Mouse (Mus musculus) olfactory bulb, adult 2 months (tissue): ENCODE results near the gene Letm1. TPM values are rescaled to one million over a fixed set of nuclear protein-coding genes. Genes with fewer than 3 reads are reported as not detected.

Experiments used
- H3K27ac ChIP-seq: fragments of 200-500 bp; 2 replicates; pipeline ENCODE4 v1.5.1; 2012; ENCODE audit warnings: low read depth, low read length; ENCODE audit not compliant: insufficient read depth
- H3K4me1 ChIP-seq: fragments of 200-500 bp; 2 replicates; pipeline ENCODE4 v1.6.1; 2012; ENCODE audit warnings: low read length; ENCODE audit not compliant: control insufficient read depth, insufficient read depth
- H3K4me3 ChIP-seq: fragments of 200-500 bp; 2 replicates; pipeline ENCODE4 v1.5.1; 2012; ENCODE audit warnings: mild to moderate bottlenecking, low read depth, low read length, moderate library complexity; ENCODE audit not compliant: insufficient read depth
- CTCF ChIP-seq: fragments of 200-500 bp; IDR thresholded peaks from 2 replicates; pipeline ENCODE4 v1.5.1; 2012; ENCODE audit warnings: low read depth, mild to moderate bottlenecking, low read length, moderate library complexity; ENCODE audit not compliant: insufficient read depth
- POLR2A ChIP-seq: fragments of 200-500 bp; IDR thresholded peaks from 2 replicates; pipeline ENCODE4 v1.6.1; 2012; ENCODE audit warnings: mild to moderate bottlenecking, low read depth, low read length, moderate library complexity; ENCODE audit not compliant: insufficient read depth
- WGBS: fragments of 180-500 bp; shearing (Covaris S2); methylation state at CpG from one replicate; pipeline ENCODE4 v1.1.7; 2018; 5-methylcytosine and 5-hydroxymethylcytosine counted together
- polyA plus RNA-seq: library from polyadenylated mRNA; stranded (reverse); fragments of >200 nt; gene quantifications from 2 replicates; pipeline ENCODE4 v1.2.4, GENCODE M21; 2012; ENCODE audit warnings: low replicate concordance; ENCODE audit not compliant: missing spikeins, insufficient read depth, insufficient read length

Gene Letm1
- polyA plus RNA-seq, 1 experiment: not detected

DNA sequence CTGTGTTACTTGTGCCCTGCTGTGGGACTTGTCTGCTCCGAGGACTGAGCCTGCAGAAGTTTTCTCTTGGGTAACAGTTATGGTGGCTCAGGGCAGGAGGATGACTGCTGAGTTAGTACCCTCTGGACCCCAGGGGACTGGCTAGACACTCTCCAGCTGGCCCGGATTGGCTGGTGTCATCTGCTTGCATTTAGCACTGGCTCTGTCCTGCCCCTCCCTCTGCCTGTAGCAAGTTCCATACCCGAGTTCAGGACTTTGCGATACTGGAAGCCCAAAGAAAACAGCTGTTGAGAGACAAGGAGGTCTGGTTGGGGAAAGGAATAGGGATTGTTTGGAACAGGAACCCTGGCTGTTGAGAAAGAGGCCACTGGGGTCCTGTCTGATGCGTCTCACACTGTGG, 52.1 kb downstream of the Letm1 start:
- no peak for TF ChIP-seq CTCF
- no peak for TF ChIP-seq POLR2A
- Histone ChIP-seq H3K27ac (no peak overlapping the region), H3K4me1 (peaks cover 4% of the 10 kb centered on the region; the same call in 1 of the 2 replicates), H3K4me3 (no peak overlapping the region)
- 75% methylated on average over 5 of the region's 5 CpGs for WGBS

DNA sequence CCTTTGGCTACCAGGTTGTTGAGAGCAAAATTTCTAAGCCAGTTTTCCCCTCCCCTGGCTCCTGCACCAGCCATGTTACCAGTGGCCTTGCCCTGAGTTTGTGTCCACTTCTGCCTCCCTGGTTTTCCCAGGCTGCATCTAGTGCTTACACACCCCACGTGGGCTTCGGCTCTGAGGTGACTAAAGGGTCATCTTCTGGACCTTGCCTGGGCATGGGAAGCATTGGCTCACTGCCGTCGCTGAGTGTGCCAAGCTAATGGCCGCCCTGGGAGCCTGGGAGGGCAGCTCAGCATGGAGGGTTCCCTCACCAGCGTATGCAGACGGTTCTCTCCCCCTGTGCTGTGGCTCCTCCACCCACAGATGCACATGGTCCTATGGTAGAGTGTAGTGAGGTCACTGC, 53.8 kb downstream of the Letm1 start:
- H3K4me3 ChIP-seq: no peak overlapping the region
- WGBS: 78% methylated on average over 7 of the region's 7 CpGs
- H3K4me1 ChIP-seq: peaks cover 4% of the 10 kb centered on the region; the same call in 1 of the 2 replicates
- H3K27ac ChIP-seq: no peak overlapping the region
- TF ChIP-seq CTCF (no peak), POLR2A (no peak)

DNA sequence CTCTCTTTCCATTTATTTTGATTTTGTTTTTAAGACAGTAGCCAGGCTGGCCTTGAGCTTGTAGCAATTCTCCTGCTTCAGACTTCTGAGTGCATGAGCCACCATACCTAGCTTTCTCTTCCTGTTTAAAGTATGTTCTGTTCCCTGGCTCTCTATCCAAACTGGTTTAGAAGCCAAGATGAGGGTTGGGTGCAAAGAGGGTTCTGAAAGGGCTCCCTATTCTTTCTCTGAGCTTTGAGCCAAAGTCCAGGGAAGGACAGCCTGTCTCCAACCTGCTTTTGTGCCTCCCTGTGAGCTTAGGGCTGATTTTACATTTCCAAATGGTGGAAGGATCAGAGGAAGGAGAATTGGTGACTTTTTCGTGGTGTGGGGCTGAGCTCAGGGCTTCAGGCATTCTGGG, 55.7 kb downstream of the Letm1 start:
- H3K4me3 ChIP-seq: no peak overlapping the region
- TF ChIP-seq CTCF (no peak), POLR2A (no peak)
- H3K4me1 ChIP-seq: peaks cover 22% of the 10 kb centered on the region
- WGBS: 61% methylated on average over 1 of the region's 1 CpGs
- H3K27ac ChIP-seq: 0 out of 2 replicates have a peak overlapping the region, but pooled peaks have one; percentile 32

DNA sequence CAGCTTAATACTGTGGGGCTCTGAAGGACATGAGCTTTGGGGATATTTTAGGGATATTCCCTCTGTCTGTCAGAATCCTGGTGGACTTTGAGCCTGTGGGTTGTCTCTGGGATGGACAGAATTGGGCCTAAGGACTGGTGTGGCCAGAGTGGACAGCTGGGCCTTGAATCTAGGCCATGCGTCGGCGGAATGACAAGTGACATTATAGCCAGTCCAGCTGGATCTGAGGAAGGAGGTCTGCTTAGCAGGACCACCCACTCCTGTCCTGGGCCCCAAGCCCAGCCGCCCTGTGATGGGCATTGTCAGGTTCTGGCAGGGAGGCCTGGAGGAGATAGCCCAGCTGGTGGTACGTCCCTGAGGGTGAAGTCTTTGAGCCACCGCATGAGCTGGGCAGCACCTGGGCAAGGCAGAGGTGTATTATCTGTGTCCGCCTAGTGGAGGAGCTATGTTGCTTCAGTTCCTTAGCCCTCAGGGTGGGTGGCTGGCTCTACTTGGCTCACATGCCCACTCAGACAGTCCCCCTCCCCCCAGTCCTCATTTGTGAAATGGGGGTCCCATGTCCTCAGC, 56.5 kb downstream of the Letm1 start:
- Histone ChIP-seq H3K4me3 (no peak overlapping the region), H3K27ac (0 out of 2 replicates have a peak overlapping the region, but pooled peaks have one; percentile 32), H3K4me1 (peaks cover 26% of the 10 kb centered on the region)
- 77% methylated on average over 7 of the region's 7 CpGs for WGBS
- no peak for TF ChIP-seq CTCF

DNA sequence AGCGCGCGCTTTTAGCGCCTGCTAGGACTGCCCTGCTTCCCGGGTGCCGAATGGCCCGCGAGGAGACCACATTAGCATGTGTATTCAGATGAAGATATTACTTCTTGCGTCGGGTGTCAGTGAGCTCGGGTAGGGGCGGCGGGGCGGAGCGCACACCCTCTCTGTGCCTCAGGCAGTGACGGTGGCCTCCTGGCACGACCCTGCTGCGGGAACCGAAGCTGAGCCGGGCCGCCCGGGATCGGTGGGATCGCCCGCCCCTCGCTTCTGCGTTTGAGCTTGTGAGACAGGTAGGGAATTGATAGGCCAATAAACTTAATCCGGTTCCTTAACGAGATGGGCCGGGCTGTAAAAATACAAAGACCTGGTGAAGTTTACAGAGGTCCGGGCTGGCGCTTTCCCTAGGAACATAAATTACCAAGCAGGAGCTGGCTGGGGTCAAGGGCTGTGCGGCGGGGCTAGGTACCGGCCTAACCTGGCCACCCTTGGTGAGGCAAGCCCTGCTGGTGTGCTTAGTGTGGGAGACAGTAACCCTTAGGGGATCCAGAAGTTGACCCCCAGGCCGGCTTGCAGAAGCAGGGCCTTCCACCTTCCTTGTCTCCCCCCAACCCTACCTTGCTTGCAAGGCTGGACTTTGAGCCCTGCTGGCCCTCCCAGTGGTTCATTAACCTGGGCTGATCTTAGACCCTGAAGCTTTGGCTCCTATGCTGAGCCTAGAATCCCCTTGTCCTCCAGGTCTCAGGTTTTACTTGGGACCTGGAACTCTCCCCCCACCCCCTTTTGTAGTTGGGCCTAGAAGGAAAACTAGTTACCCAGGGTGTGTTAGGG, 58.8 kb downstream of the Letm1 start:
- Histone ChIP-seq H3K27ac (no peak overlapping the region), H3K4me3 (peak overlapping the region; percentile 48), H3K4me1 (peaks cover 22% of the 10 kb centered on the region)
- 21% methylated on average over 36 of the region's 36 CpGs for whole genome bisulfite sequencing
- TF ChIP-seq CTCF: no peak
- TF ChIP-seq POLR2A: no peak

DNA sequence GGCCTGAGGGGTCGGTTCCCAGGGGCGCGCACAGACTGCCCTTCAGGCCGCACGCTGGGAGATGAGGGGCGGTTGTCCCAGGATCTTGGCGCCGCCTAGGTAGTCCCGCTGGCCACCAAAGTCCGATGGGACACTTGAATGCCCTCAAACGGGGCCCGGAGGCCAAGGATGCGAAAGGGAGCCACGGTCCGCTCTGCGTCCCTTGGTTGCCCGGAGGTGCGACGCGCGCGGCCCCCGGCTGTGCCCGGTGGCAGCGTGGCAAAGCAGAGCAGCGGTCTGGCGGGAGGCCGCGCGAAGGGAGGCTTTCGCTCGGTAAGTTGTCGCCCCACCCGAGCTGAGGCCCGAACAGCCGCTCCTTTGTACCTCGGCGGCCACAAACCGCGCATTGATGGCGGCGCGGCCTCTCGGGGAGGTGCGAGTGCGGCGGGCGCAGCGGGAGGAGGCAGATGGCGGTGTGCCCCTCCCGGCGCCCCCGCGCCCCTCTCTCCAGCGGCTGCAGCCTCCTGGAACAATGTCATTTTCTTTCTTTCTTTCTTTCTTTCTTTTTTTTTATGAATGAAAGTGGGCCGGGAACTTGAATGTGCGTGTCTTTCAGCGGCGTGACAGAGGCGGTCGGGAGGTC, 59.5 kb downstream of the Letm1 start:
- Histone ChIP-seq H3K27ac (no peak overlapping the region), H3K4me1 (peaks cover 22% of the 10 kb centered on the region), H3K4me3 (peak overlapping the region; percentile 48)
- TF ChIP-seq CTCF (no peak), POLR2A (no peak)
- 2% methylated on average over 60 of the region's 61 CpGs for WGBS

DNA sequence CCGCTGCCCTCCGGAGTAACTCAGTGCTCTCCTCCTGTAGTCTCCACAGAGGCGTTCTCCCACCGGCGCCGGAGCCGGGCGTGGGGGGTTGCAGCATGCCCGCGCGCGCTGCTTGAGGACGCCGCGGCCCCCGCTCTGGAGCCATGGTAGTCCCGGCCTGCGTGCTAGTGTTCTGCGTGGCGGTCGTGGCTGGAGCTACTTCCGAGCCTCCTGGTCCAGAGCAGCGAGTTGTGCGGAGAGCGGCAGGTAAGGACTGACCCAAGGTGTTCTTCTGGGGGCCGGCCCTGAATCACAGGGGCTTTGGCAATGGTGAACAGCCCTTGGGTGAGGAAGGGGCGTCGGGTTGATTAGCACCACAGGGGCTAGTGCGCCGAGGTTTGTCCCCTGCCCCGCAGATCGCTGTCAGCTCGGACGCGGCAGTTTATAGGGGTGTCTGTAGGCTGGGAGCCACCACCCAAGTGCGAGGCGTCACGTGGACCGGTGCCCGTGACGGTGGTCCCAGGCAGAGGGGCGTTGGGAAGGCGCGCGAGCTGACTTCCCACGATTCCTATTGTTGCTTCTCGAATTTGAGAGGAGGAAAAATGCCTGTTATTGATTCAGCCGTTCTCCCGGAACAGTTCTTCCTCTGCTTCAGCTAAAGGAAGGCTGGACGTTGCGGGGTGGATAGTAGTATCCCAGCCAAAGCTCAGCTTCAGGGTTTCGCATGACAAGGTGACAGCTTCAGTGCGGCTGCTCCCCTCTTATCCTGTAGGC, 60.2 kb downstream of the Letm1 start:
- WGBS: under 1% methylated on average over 53 of the region's 53 CpGs

DNA sequence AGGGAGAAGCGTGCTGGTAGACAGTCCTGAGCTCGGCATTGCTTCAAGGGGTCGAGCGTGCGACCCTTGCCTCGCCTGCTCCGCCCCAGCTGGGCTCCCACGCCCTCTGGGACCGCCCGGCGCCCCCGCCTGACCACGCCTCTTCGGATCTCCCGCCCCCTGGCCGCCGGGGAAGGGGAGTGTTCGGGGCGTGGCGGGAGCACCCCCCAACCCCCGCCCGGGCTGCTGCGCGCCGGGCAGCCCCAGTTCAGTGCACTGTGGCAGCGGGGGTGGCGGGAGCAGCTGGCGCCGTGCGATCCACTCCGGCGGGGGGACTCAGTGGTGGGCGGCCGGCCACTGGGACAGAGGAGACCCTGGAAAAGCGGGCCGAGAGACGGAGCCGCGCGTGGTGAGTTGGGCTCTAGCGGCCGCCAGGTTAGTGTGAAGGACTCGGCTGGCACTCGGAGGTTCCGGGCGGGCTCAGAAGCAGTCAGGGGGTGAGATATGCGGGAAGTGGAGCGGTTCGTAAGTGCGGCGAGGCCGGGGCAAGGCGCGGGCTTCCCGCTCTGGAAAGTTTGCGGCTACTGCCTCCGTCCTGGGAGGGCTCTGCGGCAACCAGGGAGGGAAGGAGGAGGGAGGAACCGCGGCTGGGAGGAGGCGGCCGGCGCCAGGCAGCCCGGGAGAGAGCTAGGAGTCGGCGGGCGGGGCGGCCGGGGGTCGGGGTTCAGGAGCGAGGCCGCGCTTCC, 60.9 kb downstream of the Letm1 start, which contains the start of gene Fgfr3:
TSS of gene Fgfr3 (plus strand) at position 134 of the 725 bp plus-strand sequence.
- Histone ChIP-seq H3K4me1 (peaks cover 22% of the 10 kb centered on the region), H3K4me3 (peak within 1 kb of the TSS; percentile 48), H3K27ac (no peak within 1 kb of the TSS)
- WGBS: under 1% methylated on average over 72 of the region's 73 CpGs
- TF ChIP-seq POLR2A: no peak
- TF ChIP-seq CTCF: no peak

More for the DNA sequence above, 60.2 kb downstream of the Letm1 start:
- Histone ChIP-seq H3K4me1 (peaks cover 22% of the 10 kb centered on the region), H3K4me3 (peak overlapping the region; percentile 48), H3K27ac (no peak overlapping the region)
- no peak for TF ChIP-seq CTCF
- no peak for TF ChIP-seq POLR2A
